Mouse (Mus musculus) heart, embryonic 14.5 days (tissue): ENCODE measurements at regions not wholly inside any gene's neighbourhood (a gene's known extent, or its start where the extent isn't known, plus 50 kb on each side); places are given as distances from the start of the nearest gene placed in this dataset.

Experiments used
- ATAC-seq: fragments of 200-750 bp; cut with Nextera tagmentation; 2 replicates; pipeline ENCODE4 v1.8.0; 2017; ENCODE audit warnings: low read depth, moderate TSS enrichment; ENCODE audit not compliant: insufficient number of reproducible peaks, insufficient read depth, low FRiP score
- H3K27ac ChIP-seq, 2 experiments: fragments of 200-500 bp in 1 of 2; fragments of 300-500 bp in 1 of 2; sonication (generic) in 1 of 2; replicated peaks in 1 of 2; 2 replicates each; pipeline ENCODE4 v1.5.1; 2012 to 2014; ENCODE audit warnings: low read depth in 2 of 2, low read length in 2 of 2, control low read depth in 1 of 2, mild to moderate bottlenecking in 1 of 2, mixed read lengths in 1 of 2; ENCODE audit not compliant: control insufficient read depth in 1 of 2, insufficient read depth in 1 of 2
- H3K27me3 ChIP-seq: fragments of 300-500 bp; sonication (generic); 2 replicates; pipeline ENCODE4 v1.6.1; 2014; ENCODE audit warnings: mild to moderate bottlenecking, low read length, control low read depth; ENCODE audit not compliant: control insufficient read depth, insufficient read depth
- H3K36me3 ChIP-seq: fragments of 300-500 bp; sonication (generic); 2 replicates; pipeline ENCODE4 v1.6.1; 2014; ENCODE audit warnings: mild to moderate bottlenecking, control low read depth, low read length, mixed read lengths; ENCODE audit not compliant: control insufficient read depth, insufficient read depth
- H3K4me1 ChIP-seq, 2 experiments: fragments of 200-500 bp in 1 of 2; fragments of 300-500 bp in 1 of 2; sonication (generic) in 1 of 2; 2 replicates each; pipeline ENCODE4 v1.6.1; 2012 to 2014; ENCODE audit warnings: low read length in 2 of 2, control low read depth in 1 of 2, mixed read lengths in 1 of 2; ENCODE audit not compliant: control insufficient read depth in 2 of 2, insufficient read depth in 2 of 2
- H3K4me2 ChIP-seq: fragments of 300-500 bp; sonication (generic); 2 replicates; pipeline ENCODE4 v1.6.1; 2014; ENCODE audit warnings: mild to moderate bottlenecking, low read length
- H3K4me3 ChIP-seq, 2 experiments: fragments of 200-500 bp in 1 of 2; fragments of 300-500 bp in 1 of 2; sonication (generic) in 1 of 2; 2 replicates each; pipeline ENCODE4 v1.5.1; 2012 to 2014; ENCODE audit warnings: low read length in 2 of 2, mild to moderate bottlenecking in 2 of 2, control low read depth in 1 of 2, low read depth in 1 of 2, moderate library complexity in 1 of 2; ENCODE audit not compliant: control insufficient read depth in 1 of 2, insufficient read depth in 1 of 2
- H3K9ac ChIP-seq: fragments of 300-500 bp; sonication (generic); 2 replicates; pipeline ENCODE4 v1.6.1; 2014; ENCODE audit warnings: mild to moderate bottlenecking, low read length
- H3K9me3 ChIP-seq: fragments of 300-500 bp; sonication (generic); 2 replicates; pipeline ENCODE4 v1.6.1; 2016; ENCODE audit warnings: low read length, control low read depth; ENCODE audit not compliant: control insufficient read depth
- WGBS: fragments of 180-500 bp; shearing (Covaris S2); extraction: QIAGEN DNeasy Blood & Tissue Kit; methylation state at CpG from one replicate; pipeline ENCODE4 v1.1.7; 2014; 5-methylcytosine and 5-hydroxymethylcytosine counted together

- 48% methylated on average over 3 of the region's 3 CpGs for WGBS
- no peaks in the 10 kb centered on the region for H3K27me3 ChIP-seq
- H3K4me1 ChIP-seq: peaks cover 0 to 9% of the 10 kb centered on the region in 2 experiments; a peak in 1 of 4 replicates
- H3K9me3 ChIP-seq: no peaks in the 10 kb centered on the region
- ATAC-seq: no peak
- no peak overlapping the region for H3K4me2 ChIP-seq
- no peak overlapping the region for H3K9ac ChIP-seq
- H3K36me3 ChIP-seq: no peaks in the 10 kb centered on the region
- peak overlapping the region in 1 of 2 experiments; percentile 19; a peak in 2 of 4 replicates for H3K27ac ChIP-seq
- H3K4me3 ChIP-seq: no peak overlapping the region
These were observed 56.8 kb upstream of the Ptgs2 start for GRCm38 (mm10) chr1:150043061-150043460.

GRCm38 (mm10) chr1:150041591-150041990 lies 58.2 kb upstream of the Ptgs2 start:
- H3K4me1 ChIP-seq: peaks cover 0 to 9% of the 10 kb centered on the region in 2 experiments; a peak in 1 of 4 replicates
- no peak for ATAC-seq
- WGBS: 62% methylated on average over 2 of the region's 2 CpGs
- H3K4me3 ChIP-seq: no peak overlapping the region
- H3K9me3 ChIP-seq: no peaks in the 10 kb centered on the region
- no peak overlapping the region for H3K4me2 ChIP-seq
- no peak overlapping the region for H3K27ac ChIP-seq
- no peaks in the 10 kb centered on the region for H3K36me3 ChIP-seq
- no peak overlapping the region for H3K9ac ChIP-seq
- H3K27me3 ChIP-seq: no peaks in the 10 kb centered on the region

DNA sequence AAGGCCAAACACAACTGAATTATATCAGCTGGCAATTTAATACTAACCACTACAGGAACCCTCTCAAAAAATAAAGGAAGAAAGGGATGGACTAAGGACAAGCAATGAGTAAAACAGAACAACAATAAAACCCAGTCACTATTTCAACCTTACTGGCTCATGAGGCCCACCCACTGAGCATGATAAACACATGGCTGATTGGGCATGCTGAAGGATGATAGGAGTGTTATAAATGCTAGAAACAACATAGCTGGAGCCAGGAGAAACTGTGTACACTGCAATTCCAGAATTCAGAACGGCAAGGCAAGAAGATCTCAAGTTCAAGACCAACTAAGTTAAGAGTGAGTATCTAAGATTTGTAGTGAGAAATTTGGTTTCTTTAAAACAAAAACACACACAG lies 66.1 kb upstream of the Ptgs2 start:
- H3K4me3 ChIP-seq: no peak overlapping the region
- no peak for ATAC-seq
- WGBS: 67% methylated on average over 1 of the region's 1 CpGs

DNA sequence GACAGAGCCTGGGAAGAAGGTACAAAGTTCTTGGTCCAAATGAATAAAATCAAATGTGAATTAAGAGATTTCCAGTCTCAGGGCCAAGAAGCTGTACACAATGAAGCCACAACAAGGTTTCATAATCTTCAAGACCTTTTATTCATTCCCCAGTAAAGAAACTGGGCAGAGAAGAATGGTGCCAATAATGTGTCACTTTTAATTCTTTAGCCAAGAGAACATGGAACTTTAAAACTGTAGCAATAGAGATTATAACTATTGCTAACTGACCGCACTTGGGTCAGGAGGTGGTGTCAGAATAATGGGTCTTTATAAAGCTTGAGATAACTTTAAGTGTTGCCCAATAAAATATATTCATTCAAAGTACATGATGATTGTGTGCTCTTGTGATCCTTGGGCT lies 68.1 kb upstream of the Ptgs2 start:
- H3K36me3 ChIP-seq: no peaks in the 10 kb centered on the region
- WGBS: 76% methylated on average over 1 of the region's 1 CpGs
- no peaks in the 10 kb centered on the region for H3K9me3 ChIP-seq
- H3K4me2 ChIP-seq: no peak overlapping the region
- H3K9ac ChIP-seq: no peak overlapping the region
- ATAC-seq: no peak
- no peak overlapping the region for H3K4me3 ChIP-seq
- H3K4me1 ChIP-seq: no peaks in the 10 kb centered on the region
- no peaks in the 10 kb centered on the region for H3K27me3 ChIP-seq
- no peak overlapping the region for H3K27ac ChIP-seq

More for the DNA sequence above, 66.1 kb upstream of the Ptgs2 start:
- no peak overlapping the region for H3K9ac ChIP-seq
- H3K4me2 ChIP-seq: no peak overlapping the region
- no peaks in the 10 kb centered on the region for H3K4me1 ChIP-seq
- H3K27ac ChIP-seq: no peak overlapping the region
- no peaks in the 10 kb centered on the region for H3K36me3 ChIP-seq
- H3K9me3 ChIP-seq: no peaks in the 10 kb centered on the region
- H3K27me3 ChIP-seq: no peaks in the 10 kb centered on the region

- Histone ChIP-seq H3K4me2 (no peak overlapping the region), H3K27me3 (no peaks in the 10 kb centered on the region), H3K9me3 (no peaks in the 10 kb centered on the region), H3K4me3 (no peak overlapping the region), H3K27ac (no peak overlapping the region), H3K9ac (no peak overlapping the region), H3K4me1 (no peaks in the 10 kb centered on the region), H3K36me3 (no peaks in the 10 kb centered on the region)
- WGBS: 33% methylated on average over 5 of the region's 5 CpGs
- no peak for ATAC-seq
These were observed 66.2 kb upstream of the Pla2g4a start for GRCm38 (mm10) chr1:150027265-150027664.

- H3K27me3 ChIP-seq: no peaks in the 10 kb centered on the region
- ATAC-seq: no peak
- H3K9ac ChIP-seq: no peak overlapping the region
- H3K36me3 ChIP-seq: no peaks in the 10 kb centered on the region
- no peaks in the 10 kb centered on the region for H3K4me1 ChIP-seq
- no peak overlapping the region for H3K4me3 ChIP-seq
- H3K27ac ChIP-seq: no peak overlapping the region
- 86% methylated on average over 3 of the region's 3 CpGs for WGBS
- no peak overlapping the region for H3K4me2 ChIP-seq
- H3K9me3 ChIP-seq: no peaks in the 10 kb centered on the region
These were observed 65.1 kb upstream of the Pla2g4a start for GRCm38 (mm10) chr1:150026188-150026587.

GRCm38 (mm10) chr1:150015201-150015600 lies 54.1 kb upstream of the Pla2g4a start:
- ATAC-seq: no peak
- Histone ChIP-seq H3K4me2 (no peak overlapping the region), H3K4me3 (no peak overlapping the region), H3K4me1 (no peaks in the 10 kb centered on the region), H3K27me3 (no peaks in the 10 kb centered on the region), H3K27ac (no peak overlapping the region), H3K36me3 (no peaks in the 10 kb centered on the region), H3K9ac (no peak overlapping the region), H3K9me3 (no peaks in the 10 kb centered on the region)
- WGBS: 81% methylated on average over 1 of the region's 1 CpGs

DNA sequence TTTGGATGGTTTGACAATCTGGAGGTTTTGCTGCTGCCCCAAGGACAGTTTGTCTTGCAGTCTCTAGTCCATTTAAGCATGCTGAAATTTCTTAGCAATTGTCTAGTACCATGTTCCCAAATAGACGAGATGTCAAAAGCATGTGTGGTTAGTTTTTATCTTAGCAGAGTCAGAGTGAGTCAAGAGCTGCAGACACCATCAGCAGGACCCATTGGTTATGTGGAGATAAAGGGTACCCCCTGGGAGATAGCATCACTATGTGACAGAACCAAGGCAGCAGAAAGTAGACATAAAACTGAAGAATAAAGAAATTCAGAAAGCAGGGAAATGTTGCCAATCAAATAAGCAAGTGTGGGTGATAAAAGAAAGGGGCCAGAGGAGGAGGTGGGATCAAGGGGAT lies 51.4 kb upstream of the Pla2g4a start:
- Histone ChIP-seq H3K9me3 (no peaks in the 10 kb centered on the region), H3K9ac (no peak overlapping the region), H3K4me3 (no peak overlapping the region), H3K4me2 (no peak overlapping the region), H3K4me1 (no peaks in the 10 kb centered on the region), H3K36me3 (no peaks in the 10 kb centered on the region), H3K27me3 (no peaks in the 10 kb centered on the region), H3K27ac (no peak overlapping the region)
- ATAC-seq: no peak
- WGBS: 26% methylated on average over 1 of the region's 1 CpGs
